Mouse (Mus musculus): Measurements from ENCODE around the gene Pomc.
"Not testable (repeated sequence)": the region's sequence is repeated elsewhere in the genome, so short reads cannot be mapped to it uniquely, and the experiment has no call there.

Gene Pomc

DNA sequence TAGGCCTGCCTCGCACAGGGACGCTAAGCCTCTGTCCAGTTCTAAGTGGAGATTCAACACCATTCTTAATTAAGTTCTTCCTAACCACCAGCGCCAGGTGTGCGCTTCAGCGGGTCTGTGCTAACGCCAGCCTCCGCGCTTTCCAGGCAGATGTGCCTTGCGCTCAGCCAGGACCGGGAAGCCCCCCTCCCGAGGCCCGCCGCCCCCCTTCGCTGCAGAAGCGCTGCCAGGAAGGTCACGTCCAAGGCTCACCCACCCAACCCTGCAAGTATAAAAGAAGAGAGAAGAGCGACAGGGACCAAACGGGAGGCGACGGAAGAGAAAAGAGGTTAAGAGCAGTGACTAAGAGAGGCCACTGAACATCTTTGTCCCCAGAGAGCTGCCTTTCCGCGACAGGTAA is at the start of gene Pomc:
Gene Pomc, plus strand, starts transcription at position 301 of the 400 bp plus-strand sequence.
- DNase-seq (ENCODE audit: low spot score in 2 of 2): no peak

DNA sequence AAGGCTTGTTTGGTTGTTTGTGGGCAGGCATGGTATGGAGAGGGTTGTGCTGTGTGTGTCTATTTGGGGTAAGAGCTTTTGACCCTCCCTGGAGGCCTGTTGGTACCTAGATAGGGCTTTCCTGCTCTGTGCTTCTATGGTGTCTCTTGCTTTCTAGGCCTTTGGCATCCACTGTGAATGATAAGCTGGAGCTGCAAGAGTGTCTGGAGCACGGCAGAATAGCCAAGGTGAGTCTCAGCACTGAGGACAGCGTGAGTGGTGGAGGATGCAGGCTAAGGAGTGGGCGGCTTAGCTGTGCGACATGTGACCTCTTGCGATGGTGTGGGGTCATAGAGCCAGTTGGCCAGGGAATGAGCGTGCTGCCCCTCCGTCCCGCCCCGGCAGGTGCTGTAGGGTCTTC is 49.3 kb upstream of the Pomc start:
- no peak for DNase-seq (ENCODE audit: low spot score in 2 of 2)

GRCm38 (mm10) chr12:3906308-3906707 is 48.4 kb upstream of the Pomc start:
- DNase-seq (ENCODE audit: low spot score in 2 of 2): no peak

GRCm38 (mm10) chr12:3907008-3907407 is 47.7 kb upstream of the Pomc start:
- no peak for DNase-seq (ENCODE audit: low spot score in 2 of 2)

DNA sequence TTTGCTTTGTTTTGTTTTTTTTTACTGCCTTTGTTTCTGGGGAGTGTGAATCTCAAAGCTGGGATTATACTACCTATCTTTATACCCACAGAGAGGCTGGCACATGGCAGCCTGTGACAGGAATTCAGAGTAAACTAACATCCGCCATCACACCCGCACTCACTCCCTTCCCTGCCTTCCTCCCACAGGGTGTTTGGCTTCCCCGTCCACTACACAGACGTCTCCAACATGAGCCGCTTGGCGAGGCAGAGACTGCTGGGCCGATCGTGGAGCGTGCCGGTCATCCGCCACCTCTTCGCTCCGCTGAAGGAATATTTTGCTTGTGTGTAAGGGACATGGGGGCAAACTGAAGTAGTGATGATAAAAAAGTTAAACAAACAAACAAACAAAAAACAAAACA is 47.3 kb upstream of the Pomc start:
- no peak for DNase-seq (ENCODE audit: low spot score in 2 of 2)

- DNase-seq (ENCODE audit: low spot score in 2 of 2): no peak
These were observed 44.2 kb upstream of the Pomc start for GRCm38 (mm10) chr12:3910466-3911093.

DNA sequence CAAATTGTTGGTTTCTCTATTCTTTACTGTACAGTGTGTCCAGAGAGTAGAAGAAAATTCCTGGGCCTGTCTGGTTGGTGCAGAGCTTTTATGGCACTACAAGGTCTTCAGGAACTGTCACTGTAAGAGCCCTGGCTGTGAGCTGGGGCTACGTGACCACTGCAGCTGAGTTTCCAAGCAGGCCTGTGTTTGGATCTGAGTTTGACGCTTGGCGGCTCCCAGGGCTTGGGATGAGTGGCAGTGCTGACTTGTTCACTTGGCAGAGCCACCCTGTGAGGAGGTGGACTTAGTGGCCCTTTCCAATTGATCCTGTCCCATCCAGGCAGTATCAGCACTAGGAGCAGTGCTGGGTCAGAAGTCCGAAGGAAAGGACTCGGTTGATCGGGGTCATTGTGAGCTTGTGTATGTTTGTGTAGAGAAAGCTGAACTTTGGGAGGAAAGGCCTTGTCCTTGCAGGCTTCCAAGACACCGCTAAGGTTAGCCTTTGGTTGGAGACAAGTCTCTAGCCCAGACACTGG is 42.9 kb upstream of the Pomc start:
- DNase-seq (ENCODE audit: low spot score in 2 of 2): no peak

GRCm38 (mm10) chr12:3915852-3916251 is 38.9 kb upstream of the Pomc start:
- no peak for DNase-seq (ENCODE audit: low spot score in 2 of 2)

DNA sequence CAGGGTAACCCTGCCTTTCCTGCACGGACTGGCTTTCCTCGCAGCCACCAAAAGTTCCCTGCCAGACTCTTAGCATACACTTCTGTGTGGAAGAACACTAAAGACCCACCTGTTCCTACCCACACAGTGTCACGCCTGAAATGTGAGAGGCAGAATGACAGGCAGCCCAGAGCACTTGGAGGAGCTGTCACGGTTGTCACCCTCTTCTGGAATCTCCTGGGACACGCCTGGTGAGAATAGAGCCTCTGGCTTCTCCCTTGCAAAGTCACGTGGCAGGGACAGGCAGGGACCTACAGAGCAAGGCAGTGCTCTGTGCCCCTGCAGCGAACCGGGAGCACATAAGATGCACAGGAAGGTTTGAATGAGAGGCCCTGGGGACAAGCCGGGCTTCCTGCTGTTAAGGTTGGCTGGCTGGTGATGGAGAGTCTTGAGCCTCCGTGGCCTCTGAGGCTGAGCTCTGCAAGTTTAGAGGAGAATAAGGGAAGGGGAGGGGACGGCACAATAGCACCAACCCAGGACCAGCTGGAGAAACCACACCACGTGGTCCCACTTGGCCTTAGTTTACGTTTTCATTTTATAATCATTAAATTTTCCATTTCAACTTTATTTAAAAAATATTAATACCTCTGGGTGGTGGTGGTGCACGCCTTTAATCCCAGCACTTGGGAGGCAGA is 36.9 kb upstream of the Pomc start:
- DNase-seq (ENCODE audit: low spot score in 2 of 2): no peak

- no peak for DNase-seq (ENCODE audit: low spot score in 2 of 2)
These were observed 36.2 kb upstream of the Pomc start for GRCm38 (mm10) chr12:3918577-3918976.

GRCm38 (mm10) chr12:3919423-3919822 is 35.3 kb upstream of the Pomc start:
- no peak for DNase-seq (ENCODE audit: low spot score in 2 of 2)

GRCm38 (mm10) chr12:3926127-3926526 is 28.6 kb upstream of the Pomc start:
- DNase-seq (ENCODE audit: low spot score in 2 of 2): peak; percentile 54 to 75

- no peak for DNase-seq (ENCODE audit: low spot score in 2 of 2)
These were observed 25.9 kb upstream of the Pomc start for GRCm38 (mm10) chr12:3928841-3929240.

DNA sequence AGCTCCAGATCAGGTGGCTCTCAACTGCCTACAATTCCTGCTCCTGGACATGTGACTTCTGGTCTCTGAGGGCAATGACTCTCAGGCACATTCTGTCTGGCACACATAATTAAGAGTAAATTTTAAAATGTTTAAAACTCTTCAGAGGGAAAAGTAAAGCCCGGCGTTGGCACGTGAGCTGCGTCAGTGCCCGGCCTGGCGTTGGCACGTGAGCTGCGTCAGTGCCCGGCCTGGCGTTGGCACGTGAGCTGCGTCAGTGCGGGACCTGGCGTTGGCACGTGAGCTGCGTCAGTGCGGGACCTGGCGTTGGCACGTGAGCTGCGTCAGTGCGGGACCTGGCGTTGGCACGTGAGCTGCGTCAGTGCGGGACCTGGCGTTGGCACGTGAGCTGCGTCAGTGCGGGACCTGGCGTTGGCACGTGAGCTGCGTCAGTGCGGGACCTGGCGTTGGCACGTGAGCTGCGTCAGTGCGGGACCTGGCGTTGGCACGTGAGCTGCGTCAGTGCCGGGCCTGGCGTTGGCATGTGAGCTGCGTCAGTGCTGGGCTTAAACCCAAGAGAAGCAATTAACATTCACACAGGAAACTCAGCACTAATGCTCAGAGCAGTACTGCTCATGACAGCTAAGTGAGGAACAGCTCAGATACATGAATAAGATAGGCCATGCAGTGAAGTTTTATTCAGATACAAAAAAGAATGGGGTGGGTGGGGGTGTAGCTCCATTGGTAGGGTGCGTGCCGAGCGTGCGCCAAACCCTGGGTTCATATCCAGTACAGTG is 24.5 kb upstream of the Pomc start:
- not testable (repeated sequence) for DNase-seq (ENCODE audit: low spot score in 2 of 2)

- DNase-seq (ENCODE audit: low spot score in 2 of 2): no peak
These were observed 12.7 kb upstream of the Pomc start for GRCm38 (mm10) chr12:3942026-3942425.

DNA sequence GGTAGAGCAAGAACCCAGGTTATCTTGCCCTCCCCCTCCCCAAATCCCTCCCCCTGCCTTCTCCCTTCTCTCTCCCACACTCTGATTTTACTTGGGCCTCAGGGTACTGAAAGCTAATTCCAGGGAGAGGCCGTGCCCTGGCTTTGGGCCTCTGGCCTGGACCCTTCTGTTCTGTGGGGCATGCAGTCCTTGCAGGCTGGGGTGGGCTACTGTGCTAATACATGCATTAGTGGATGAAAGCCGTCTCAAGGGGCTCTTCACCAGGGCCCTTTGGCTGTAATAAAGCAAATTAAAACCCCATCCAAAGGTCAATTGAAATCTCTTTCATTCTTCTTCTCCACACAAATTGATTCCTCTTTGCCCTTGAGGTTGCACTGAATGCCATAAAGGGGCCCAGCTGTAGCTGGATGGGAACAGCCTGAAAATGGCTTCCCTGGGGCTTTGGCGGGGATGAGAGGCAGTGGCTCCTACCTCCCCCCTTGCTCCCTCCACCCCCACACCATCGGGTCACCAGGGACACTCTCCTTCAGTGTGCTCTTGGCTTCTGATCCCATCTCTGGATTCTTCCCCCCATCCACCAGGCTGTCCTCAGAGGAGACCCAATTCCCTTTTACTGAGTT is 10.2 kb upstream of the Pomc start:
- DNase-seq (ENCODE audit: low spot score in 2 of 2): no peak

DNA sequence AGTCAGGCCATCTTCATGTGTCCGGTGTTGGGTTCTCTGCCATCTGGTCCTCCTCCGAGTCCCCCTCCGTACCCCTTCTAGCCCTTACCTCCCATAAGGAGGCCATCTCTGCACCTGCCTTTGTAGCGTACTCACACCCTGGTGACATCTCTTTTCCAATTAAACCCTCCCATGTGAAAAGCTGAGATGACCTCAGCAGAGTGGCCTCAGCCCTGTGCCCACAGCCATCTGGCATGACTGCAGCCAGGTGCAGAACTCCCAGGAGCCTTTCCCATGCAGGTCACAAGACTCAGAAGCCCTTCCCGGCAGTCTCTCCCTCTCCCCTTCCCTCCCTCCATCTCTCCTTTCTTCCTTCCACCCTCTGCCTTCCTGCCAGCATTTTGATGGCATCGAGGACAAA is 7.2 kb upstream of the Pomc start:
- no peak for DNase-seq (ENCODE audit: low spot score in 2 of 2)

DNA sequence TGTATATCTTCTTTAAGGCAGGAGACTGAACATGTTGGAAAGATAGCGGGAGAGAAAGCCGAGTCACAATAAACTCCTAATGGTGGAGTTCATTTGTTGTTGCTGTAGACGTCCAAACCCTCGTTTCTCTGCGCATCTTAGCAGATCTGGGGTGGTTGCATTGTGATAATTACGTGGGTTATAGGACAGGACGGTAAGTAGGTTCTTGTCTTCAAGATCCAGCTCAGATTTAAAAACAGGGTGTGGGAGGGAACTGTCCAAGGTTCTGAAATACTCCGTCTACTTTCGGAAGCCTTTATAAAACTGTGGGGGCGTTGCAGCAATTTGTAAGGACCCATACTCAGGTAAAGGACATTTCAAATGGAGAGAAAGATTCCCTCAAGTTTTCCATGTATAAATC is 620 bp downstream of the Pomc start:
- no peak for DNase-seq (ENCODE audit: low spot score in 2 of 2)

DNA sequence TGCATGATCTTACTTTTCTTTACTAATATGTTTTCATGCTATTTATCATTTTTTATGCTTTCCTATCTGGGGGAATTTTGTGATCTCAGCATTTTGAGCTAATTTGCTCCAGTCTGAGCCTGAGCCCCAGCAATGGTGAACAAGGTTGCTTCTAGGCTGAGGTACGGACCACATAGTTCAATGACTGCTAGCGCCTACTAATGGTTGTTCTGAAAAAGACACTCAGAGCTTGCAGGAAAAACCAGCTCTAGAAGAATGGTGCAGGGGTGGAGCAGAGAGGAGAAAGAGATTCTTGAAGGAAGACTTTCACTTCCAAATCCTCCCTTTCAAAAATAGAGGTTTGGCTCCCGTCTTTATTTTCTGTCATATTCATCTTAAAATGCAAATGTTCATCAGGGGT is 1.6 kb downstream of the Pomc start:
- no peak for DNase-seq (ENCODE audit: low spot score in 2 of 2)

DNA sequence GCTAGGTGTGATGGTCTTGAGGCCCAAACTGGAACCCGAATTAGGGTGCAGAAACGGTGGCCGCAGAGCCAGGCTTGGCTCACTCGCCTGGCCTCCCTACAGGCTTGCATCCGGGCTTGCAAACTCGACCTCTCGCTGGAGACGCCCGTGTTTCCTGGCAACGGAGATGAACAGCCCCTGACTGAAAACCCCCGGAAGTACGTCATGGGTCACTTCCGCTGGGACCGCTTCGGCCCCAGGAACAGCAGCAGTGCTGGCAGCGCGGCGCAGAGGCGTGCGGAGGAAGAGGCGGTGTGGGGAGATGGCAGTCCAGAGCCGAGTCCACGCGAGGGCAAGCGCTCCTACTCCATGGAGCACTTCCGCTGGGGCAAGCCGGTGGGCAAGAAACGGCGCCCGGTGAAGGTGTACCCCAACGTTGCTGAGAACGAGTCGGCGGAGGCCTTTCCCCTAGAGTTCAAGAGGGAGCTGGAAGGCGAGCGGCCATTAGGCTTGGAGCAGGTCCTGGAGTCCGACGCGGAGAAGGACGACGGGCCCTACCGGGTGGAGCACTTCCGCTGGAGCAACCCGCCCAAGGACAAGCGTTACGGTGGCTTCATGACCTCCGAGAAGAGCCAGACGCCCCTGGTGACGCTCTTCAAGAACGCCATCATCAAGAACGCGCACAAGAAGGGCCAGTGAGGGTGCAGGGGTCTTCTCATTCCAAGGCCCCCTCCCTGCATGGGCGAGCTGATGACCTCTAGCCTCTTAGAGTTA is 5.2 kb downstream of the Pomc start:
- peak; percentile 70 to 86 for DNase-seq (ENCODE audit: low spot score in 2 of 2)

GRCm38 (mm10) chr12:3960553-3960952 is 5.8 kb downstream of the Pomc start:
- peak in 1 of 2 experiments; percentile 28 for DNase-seq (ENCODE audit: low spot score in 2 of 2)

Data from cerebellum, postnatal 4 days (tissue).